Mouse (Mus musculus) stomach, postnatal 0 days (tissue): ENCODE measurements around the gene Ap1m1. TPM values are rescaled to one million over a fixed set of nuclear protein-coding genes. Genes with fewer than 3 reads are reported as not detected.

ENCODE experiments used
- ATAC-seq: fragments of 200-750 bp; cut with Nextera tagmentation; 2 replicates; pipeline ENCODE4 v1.8.0; 2017; ENCODE audit not compliant: low FRiP score, low TSS enrichment
- DNase-seq: peaks from one replicate; pipeline ENCODE4 v3.0.0-alpha.2; 2016; ENCODE audit warnings: low spot score
- H3K27ac ChIP-seq: fragments of 300-500 bp; sonication (generic); replicated peaks from 2 replicates; pipeline ENCODE4 v1.5.1; 2014; ENCODE audit warnings: mild to moderate bottlenecking, control low read depth
- H3K27me3 ChIP-seq: fragments of 300-500 bp; sonication (generic); 2 replicates; pipeline ENCODE4 v1.6.1; 2014; ENCODE audit warnings: low read length; ENCODE audit not compliant: control insufficient read depth, insufficient read depth
- H3K36me3 ChIP-seq: fragments of 300-500 bp; sonication (generic); 2 replicates; pipeline ENCODE4 v1.6.1; 2014; ENCODE audit warnings: low read length, mixed read lengths; ENCODE audit not compliant: control insufficient read depth, insufficient read depth
- H3K4me1 ChIP-seq: fragments of 300-500 bp; sonication (generic); replicated peaks from 2 replicates; pipeline ENCODE4 v1.6.1; 2014; ENCODE audit warnings: antibody characterized with exemption; ENCODE audit not compliant: control insufficient read depth, insufficient read depth
- H3K4me2 ChIP-seq: fragments of 300-500 bp; sonication (generic); replicated peaks from 2 replicates; pipeline ENCODE4 v1.6.1; 2014; ENCODE audit warnings: low read depth, mild to moderate bottlenecking, control low read depth, moderate library complexity
- H3K4me3 ChIP-seq: fragments of 300-500 bp; sonication (generic); 2 replicates; pipeline ENCODE4 v1.5.1; 2014; ENCODE audit warnings: low read depth, low read length, control low read depth
- H3K9ac ChIP-seq: fragments of 300-500 bp; sonication (generic); 2 replicates; pipeline ENCODE4 v1.6.1; 2014; ENCODE audit warnings: mild to moderate bottlenecking, low read length, control low read depth, mixed read lengths
- H3K9me3 ChIP-seq: fragments of 300-500 bp; sonication (generic); 2 replicates; pipeline ENCODE4 v1.6.1; 2016; ENCODE audit warnings: low read length; ENCODE audit not compliant: control insufficient read depth
- CTCF ChIP-seq: IDR thresholded peaks from 2 replicates; pipeline ENCODE4 v1.5.1; 2016; ENCODE audit warnings: antibody characterized with exemption, low read depth, mild to moderate bottlenecking, moderate library complexity
- EP300 ChIP-seq: optimal IDR thresholded peaks from 2 replicates; pipeline ENCODE3; 2016; ENCODE audit warnings: antibody characterized with exemption
- WGBS: fragments of 180-500 bp; shearing (Covaris S2); extraction: QIAGEN DNeasy Blood & Tissue Kit; methylation state at CpG from one replicate; pipeline ENCODE4 v1.1.7; 2014; 5-methylcytosine and 5-hydroxymethylcytosine counted together
- polyA plus RNA-seq: library from polyadenylated mRNA; unstranded; fragments of >200 nt; fragmentation: Nextera tagmentation; extraction: Ambion mirVana; gene quantifications from 2 replicates; pipeline ENCODE4 v1.2.1, GENCODE M21; 2015

Ap1m1 gene
- polyA plus RNA-seq, 1 experiment from 2014 or later = 38.2 TPM

DNA sequence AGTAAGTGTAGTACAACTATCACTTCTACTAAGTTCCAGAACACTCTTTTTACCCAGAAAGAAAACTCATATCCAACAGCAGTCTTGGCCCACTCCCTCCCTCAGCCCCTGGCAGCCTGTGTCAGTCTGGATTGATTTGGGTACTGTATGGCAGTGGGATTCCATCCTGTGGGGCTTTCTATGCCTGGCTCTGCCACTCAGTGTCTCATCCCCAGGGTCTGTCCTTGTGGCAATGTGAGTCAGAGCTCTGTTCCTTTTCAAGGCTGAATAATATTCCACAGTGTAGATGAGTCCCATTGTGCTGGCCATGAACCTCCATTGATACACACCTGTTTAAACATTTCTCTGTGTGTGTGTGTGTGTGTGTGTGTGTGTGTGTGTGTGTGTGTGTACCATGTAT is 26.9 kb downstream of the Ap1m1 start:
- no peaks in the 10 kb centered on the region for H3K27me3 ChIP-seq
- no peaks in the 10 kb centered on the region for H3K36me3 ChIP-seq
- no peak overlapping the region for H3K4me3 ChIP-seq
- no peak for DNase-seq
- TF ChIP-seq CTCF (no peak), EP300 (no peak)
- H3K4me2 ChIP-seq = no peak overlapping the region
- H3K4me1 ChIP-seq = no peaks in the 10 kb centered on the region
- no peak for ATAC-seq
- no peak overlapping the region for H3K9ac ChIP-seq
- H3K9me3 ChIP-seq = no peaks in the 10 kb centered on the region
- no peak overlapping the region for H3K27ac ChIP-seq

DNA sequence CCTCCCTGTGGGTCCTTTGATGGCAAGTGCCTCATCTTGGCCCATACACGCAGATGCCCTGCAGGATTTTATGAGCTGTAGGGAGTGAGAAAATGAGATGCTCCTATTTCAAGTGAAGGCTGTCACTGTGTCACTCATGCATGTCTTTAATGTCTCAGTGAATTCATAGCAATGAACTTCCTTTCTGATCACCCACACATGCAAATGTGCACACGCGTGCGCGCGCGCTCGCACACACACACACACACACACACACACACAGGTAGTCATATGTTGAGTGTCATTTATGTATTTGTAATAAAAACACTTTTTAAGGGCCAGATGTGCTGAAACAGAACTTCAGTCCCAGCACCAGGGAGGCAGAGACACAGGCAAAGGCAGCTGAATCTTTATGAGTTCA is 27.3 kb downstream of the Ap1m1 start:
- WGBS = 99% methylated on average over 8 of the region's 8 CpGs
- H3K27ac ChIP-seq = no peak overlapping the region
- H3K4me1 ChIP-seq = no peaks in the 10 kb centered on the region
- no peak overlapping the region for H3K9ac ChIP-seq
- no peaks in the 10 kb centered on the region for H3K36me3 ChIP-seq
- H3K27me3 ChIP-seq = no peaks in the 10 kb centered on the region
- ATAC-seq (no peak), DNase-seq (no peak)
- H3K9me3 ChIP-seq = no peaks in the 10 kb centered on the region
- no peak overlapping the region for H3K4me3 ChIP-seq
- TF ChIP-seq EP300 (no peak), CTCF (no peak)
- H3K4me2 ChIP-seq = no peak overlapping the region

DNA sequence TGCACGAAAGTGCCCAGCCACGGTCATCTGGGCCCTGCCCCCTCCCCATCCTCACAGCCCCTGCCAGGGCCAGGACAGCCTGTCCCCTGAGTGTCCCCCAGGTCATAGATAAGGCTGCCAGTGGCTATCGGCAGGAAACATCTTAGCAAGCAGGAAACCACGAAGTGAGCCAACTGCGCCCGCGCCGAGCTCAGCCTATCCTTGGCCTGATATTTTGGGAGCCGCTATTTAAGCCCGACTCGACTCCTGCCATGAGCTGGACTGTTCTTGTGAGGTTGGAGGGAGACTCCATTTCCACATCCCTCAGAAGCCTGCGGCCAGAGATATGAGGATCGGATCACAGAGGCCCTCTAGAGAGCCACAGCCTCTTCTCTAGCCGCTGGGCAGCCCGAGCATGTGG is 28.5 kb downstream of the Ap1m1 start:
- ATAC-seq (peak; percentile 50; the same call in 1 of the 2 replicates), DNase-seq (no peak)
- no peaks in the 10 kb centered on the region for H3K9me3 ChIP-seq
- H3K36me3 ChIP-seq = no peaks in the 10 kb centered on the region
- no peak overlapping the region for H3K27ac ChIP-seq
- 75% methylated on average over 15 of the region's 15 CpGs for WGBS
- H3K9ac ChIP-seq = no peak overlapping the region
- no peak for TF ChIP-seq EP300
- TF ChIP-seq CTCF = no peak
- no peaks in the 10 kb centered on the region for H3K27me3 ChIP-seq
- H3K4me2 ChIP-seq = no peak overlapping the region
- H3K4me1 ChIP-seq = no peaks in the 10 kb centered on the region
- H3K4me3 ChIP-seq = no peak overlapping the region

DNA sequence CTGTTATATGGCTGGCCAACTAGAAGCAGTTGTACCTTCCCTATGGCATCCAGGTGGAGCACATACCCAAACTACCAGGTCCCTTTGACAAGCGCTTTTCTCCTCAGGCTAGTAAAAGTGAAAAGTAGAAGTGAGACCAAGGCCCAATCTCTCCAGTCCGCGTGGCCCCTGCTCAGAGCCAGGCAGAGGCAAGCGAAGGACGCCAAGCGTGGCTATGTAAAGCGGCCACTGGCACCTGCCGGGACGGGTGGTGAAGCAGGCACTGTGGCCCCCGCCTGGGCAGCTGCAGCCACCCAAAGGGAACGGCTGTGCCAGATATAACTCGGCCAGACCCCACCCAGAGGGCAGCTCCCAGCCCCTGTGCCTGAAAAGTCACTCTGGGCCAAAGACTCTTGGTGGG is 30.8 kb downstream of the Ap1m1 start:
- 88% methylated on average over 12 of the region's 12 CpGs for WGBS
- no peak for ATAC-seq

DNA sequence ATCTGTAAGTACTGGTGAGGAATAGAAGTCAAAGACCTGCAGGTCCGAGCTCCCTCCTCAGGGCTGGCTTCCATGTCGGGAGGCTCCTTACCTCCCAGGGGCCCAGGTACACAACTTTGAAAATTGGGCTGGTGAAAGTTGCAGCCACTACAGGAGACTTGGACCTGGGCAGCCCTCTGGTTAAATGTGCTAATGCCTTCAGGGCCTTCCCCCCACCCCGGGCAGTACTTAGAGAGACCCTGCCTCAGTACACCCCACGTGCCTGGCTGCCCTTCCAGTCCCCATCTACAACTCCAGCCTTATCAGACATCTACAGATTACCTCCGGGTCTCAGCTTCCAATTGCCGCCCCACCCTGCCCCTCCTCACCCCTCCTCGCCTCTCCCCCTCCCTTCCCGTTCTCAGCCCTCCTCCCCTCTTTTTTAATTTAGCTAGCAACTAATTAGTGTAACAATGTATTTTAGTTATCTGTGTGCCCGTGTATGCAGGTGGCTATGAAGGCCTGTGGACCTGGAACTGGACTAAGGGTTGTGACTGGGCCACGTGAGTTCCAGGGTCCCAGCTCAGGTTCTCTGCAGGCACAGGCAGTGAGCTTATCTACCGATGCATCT is 31.3 kb downstream of the Ap1m1 start:
- no peak overlapping the region for H3K4me3 ChIP-seq
- H3K27me3 ChIP-seq = no peaks in the 10 kb centered on the region
- no peaks in the 10 kb centered on the region for H3K4me1 ChIP-seq
- no peaks in the 10 kb centered on the region for H3K36me3 ChIP-seq
- 63% methylated on average over 11 of the region's 11 CpGs for WGBS
- DNase-seq (no peak), ATAC-seq (no peak)
- TF ChIP-seq EP300 (no peak), CTCF (no peak)
- no peak overlapping the region for H3K9ac ChIP-seq
- H3K9me3 ChIP-seq = no peaks in the 10 kb centered on the region
- no peak overlapping the region for H3K27ac ChIP-seq
- H3K4me2 ChIP-seq = no peak overlapping the region

More for the DNA sequence above, 30.8 kb downstream of the Ap1m1 start:
- no peak overlapping the region for H3K27ac ChIP-seq
- no peak overlapping the region for H3K9ac ChIP-seq
- no peaks in the 10 kb centered on the region for H3K36me3 ChIP-seq
- no peak overlapping the region for H3K4me3 ChIP-seq
- H3K4me1 ChIP-seq = no peaks in the 10 kb centered on the region
- no peak for TF ChIP-seq CTCF
- no peak for TF ChIP-seq EP300
- H3K27me3 ChIP-seq = no peaks in the 10 kb centered on the region
- H3K9me3 ChIP-seq = no peaks in the 10 kb centered on the region
- DNase-seq = no peak
- no peak overlapping the region for H3K4me2 ChIP-seq

DNA sequence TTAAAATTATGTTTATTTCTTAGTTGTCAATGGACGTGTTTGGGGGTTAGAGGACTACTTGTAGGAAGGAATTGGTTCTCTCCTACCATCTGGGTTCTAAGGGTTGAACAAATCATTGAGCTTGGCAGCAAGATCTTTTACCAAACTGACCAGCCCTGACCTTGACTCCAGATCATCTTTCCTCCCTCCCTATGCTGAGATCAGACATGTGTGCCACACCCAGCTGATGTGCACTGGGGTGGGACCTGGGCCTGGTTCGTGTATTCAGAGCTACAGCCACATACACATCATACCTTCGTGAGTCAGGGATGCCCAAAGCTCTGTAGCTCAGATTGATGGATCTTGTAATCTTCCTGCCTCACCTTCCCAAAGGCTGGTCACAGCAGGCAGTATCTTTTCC is 31.9 kb downstream of the Ap1m1 start:
- ATAC-seq (no peak), DNase-seq (no peak)
- TF ChIP-seq EP300 (no peak), CTCF (no peak)
- Histone ChIP-seq H3K9ac (no peak overlapping the region), H3K9me3 (no peaks in the 10 kb centered on the region), H3K27ac (no peak overlapping the region), H3K27me3 (no peaks in the 10 kb centered on the region), H3K4me2 (no peak overlapping the region), H3K4me1 (no peaks in the 10 kb centered on the region), H3K36me3 (no peaks in the 10 kb centered on the region), H3K4me3 (no peak overlapping the region)
- 45% methylated on average over 3 of the region's 3 CpGs for WGBS
